Mouse (Mus musculus) adrenal gland, adult (tissue): ENCODE measurements around the gene Wdr5.
A peak's percentile ranks its signal among the peaks of the same experiment; 100 is the strongest.

Experiments
- DNase-seq, 2 experiments: peaks; one replicate each; pipeline ENCODE4 v3.0.0; 2022 to 2023; ENCODE audit warnings: low spot score in 1 of 2; ENCODE audit not compliant: inconsistent age in 2 of 2

The Wdr5 gene

GRCm38 (mm10) chr2:27547986-27548385 lies 33.0 kb downstream of the Wdr5 start:
- DNase-seq: no peak

GRCm38 (mm10) chr2:27548664-27549369 lies 33.9 kb downstream of the Wdr5 start:
- no peak for DNase-seq

GRCm38 (mm10) chr2:27552620-27553287 lies 37.8 kb downstream of the Wdr5 start:
- peak; percentile 70 to 93 for DNase-seq

- peak; percentile 59 to 67 for DNase-seq
Observed at GRCm38 (mm10) chr2:27554308-27554707, 39.4 kb downstream of the Wdr5 start.

- DNase-seq: peak; percentile 38 to 69
Observed at GRCm38 (mm10) chr2:27556921-27557320, 42.0 kb downstream of the Wdr5 start.

GRCm38 (mm10) chr2:27560708-27561123 lies 45.8 kb downstream of the Wdr5 start:
- peak in 1 of 2 experiments; percentile 53 for DNase-seq

GRCm38 (mm10) chr2:27561159-27561558 lies 46.2 kb downstream of the Wdr5 start:
- DNase-seq: no peak

GRCm38 (mm10) chr2:27561829-27562228 lies 46.9 kb downstream of the Wdr5 start:
- DNase-seq: no peak

GRCm38 (mm10) chr2:27563641-27564148 lies 48.7 kb downstream of the Wdr5 start:
- no peak for DNase-seq

GRCm38 (mm10) chr2:27564694-27565093 lies 49.7 kb downstream of the Wdr5 start:
- DNase-seq: no peak

- no peak for DNase-seq
Observed at GRCm38 (mm10) chr2:27565316-27566103, 50.6 kb downstream of the Wdr5 start.

GRCm38 (mm10) chr2:27570856-27571255 lies 55.9 kb downstream of the Wdr5 start:
- DNase-seq: no peak

GRCm38 (mm10) chr2:27572261-27572793 lies 57.4 kb downstream of the Wdr5 start:
- peak in 1 of 2 experiments; percentile 53 for DNase-seq

- DNase-seq: peak; percentile 56 to 78
Observed at GRCm38 (mm10) chr2:27572928-27573627, 58.1 kb downstream of the Wdr5 start.

- no peak for DNase-seq
Observed at GRCm38 (mm10) chr2:27573628-27573966, 58.6 kb downstream of the Wdr5 start.

GRCm38 (mm10) chr2:27576416-27576815 lies 61.5 kb downstream of the Wdr5 start:
- peak in 1 of 2 experiments; percentile 58 for DNase-seq

GRCm38 (mm10) chr2:27578552-27578951 lies 63.6 kb downstream of the Wdr5 start:
- DNase-seq: no peak

GRCm38 (mm10) chr2:27582112-27582511 lies 67.2 kb downstream of the Wdr5 start:
- peak; percentile 29 to 61 for DNase-seq

GRCm38 (mm10) chr2:27583019-27583418 lies 68.1 kb downstream of the Wdr5 start:
- no peak for DNase-seq

GRCm38 (mm10) chr2:27584546-27584945 lies 69.6 kb downstream of the Wdr5 start:
- DNase-seq: no peak
